Mouse (Mus musculus): ENCODE results near the gene Pfn2. TPM values are rescaled to one million over a fixed set of nuclear protein-coding genes. Genes with fewer than 3 reads are reported as not detected.

The Pfn2 gene
- total RNA-seq (2014; fragmentation: Nextera tagmentation) (not detected in 2 replicates), total RNA-seq (2017) (0.06 TPM in 1 of 2 replicates, not detected in the other), polyA plus RNA-seq (2012) (not detected in 2 replicates)

GRCm38 (mm10) chr3:57847760-57848185, at the start of gene Pfn2:
TSS of gene Pfn2 (minus strand) at chr3:57848079.
- H3K36me3 ChIP-seq (replicated peaks) = no peaks in the 10 kb centered on the region
- ATAC-seq (ENCODE audit: extremely low read depth, insufficient number of reproducible peaks, low FRiP score, poor library complexity, severe bottlenecking) = no peak
- no peak for TF ChIP-seq GATA1 (IDR thresholded peaks at IDR 0.05; ENCODE audit: borderline replicate concordance, low read length)
- TF ChIP-seq TAL1 (conservative IDR thresholded peaks at IDR 0.05; ENCODE audit: low read depth, low read length) = no peak
- no peak for TF ChIP-seq GATA2 (IDR thresholded peaks at IDR 0.05; ENCODE audit: borderline replicate concordance, low read depth, low read length)
- TF ChIP-seq POLR2AphosphoS5 (IDR thresholded peaks at IDR 0.05; ENCODE audit: insufficient replicate concordance, low read depth, low read length) = no peak
- no peak for TF ChIP-seq CTCF (IDR thresholded peaks at IDR 0.05; ENCODE audit: low read depth, low read length)
- peaks cover 15% of the 10 kb centered on the region for H3K9me3 ChIP-seq (replicated peaks)
- no peaks in the 10 kb centered on the region for H3K27me3 ChIP-seq (ENCODE audit: insufficient read depth, low read length)
- no peaks in the 10 kb centered on the region for H3K4me1 ChIP-seq (ENCODE audit: insufficient read depth, low read depth, low read length)
- H3K4me3 ChIP-seq (ENCODE audit: low read depth, low read length) = no peak within 1 kb of the TSS
- no peak for DNase-seq (ENCODE audit: low spot score)

GRCm38 (mm10) chr3:57882945-57883344, 35.1 kb upstream of the Pfn2 start:
- Histone ChIP-seq H3K9me3 (replicated peaks) (no peaks in the 10 kb centered on the region), H3K36me3 (replicated peaks) (no peaks in the 10 kb centered on the region), H3K27me3 (ENCODE audit: insufficient read depth, low read length) (no peaks in the 10 kb centered on the region), H3K4me1 (ENCODE audit: insufficient read depth, low read depth, low read length) (no peaks in the 10 kb centered on the region), H3K4me3 (ENCODE audit: low read depth, low read length) (no peak overlapping the region)
- TF ChIP-seq TAL1 (conservative IDR thresholded peaks at IDR 0.05; ENCODE audit: low read depth, low read length) = no peak
- TF ChIP-seq POLR2AphosphoS5 (IDR thresholded peaks at IDR 0.05; ENCODE audit: insufficient replicate concordance, low read depth, low read length) = no peak
- TF ChIP-seq GATA2 (IDR thresholded peaks at IDR 0.05; ENCODE audit: borderline replicate concordance, low read depth, low read length) = no peak
- TF ChIP-seq CTCF (IDR thresholded peaks at IDR 0.05; ENCODE audit: low read depth, low read length) = no peak
- TF ChIP-seq GATA1 (IDR thresholded peaks at IDR 0.05; ENCODE audit: borderline replicate concordance, low read length) = no peak
- DNase-seq (ENCODE audit: low spot score) = no peak
- ATAC-seq (ENCODE audit: extremely low read depth, insufficient number of reproducible peaks, low FRiP score, poor library complexity, severe bottlenecking) = no peak

- ATAC-seq (ENCODE audit: extremely low read depth, insufficient number of reproducible peaks, low FRiP score, poor library complexity, severe bottlenecking) (no peak), DNase-seq (ENCODE audit: low spot score) (no peak)
- TF ChIP-seq GATA2 (IDR thresholded peaks at IDR 0.05; ENCODE audit: borderline replicate concordance, low read depth, low read length) (no peak), POLR2AphosphoS5 (IDR thresholded peaks at IDR 0.05; ENCODE audit: insufficient replicate concordance, low read depth, low read length) (no peak), GATA1 (IDR thresholded peaks at IDR 0.05; ENCODE audit: borderline replicate concordance, low read length) (no peak), TAL1 (conservative IDR thresholded peaks at IDR 0.05; ENCODE audit: low read depth, low read length) (no peak)
- Histone ChIP-seq H3K4me1 (ENCODE audit: insufficient read depth, low read depth, low read length) (no peaks in the 10 kb centered on the region), H3K27me3 (ENCODE audit: insufficient read depth, low read length) (no peaks in the 10 kb centered on the region), H3K9me3 (replicated peaks) (peaks cover 15% of the 10 kb centered on the region), H3K4me3 (ENCODE audit: low read depth, low read length) (no peak overlapping the region), H3K36me3 (replicated peaks) (no peaks in the 10 kb centered on the region)
Observed at GRCm38 (mm10) chr3:57846912-57847759, 743 bp downstream of the Pfn2 start.

GRCm38 (mm10) chr3:57846662-57846911, 1.3 kb downstream of the Pfn2 start:
- no peak overlapping the region for H3K4me3 ChIP-seq (ENCODE audit: low read depth, low read length)
- no peaks in the 10 kb centered on the region for H3K27me3 ChIP-seq (ENCODE audit: insufficient read depth, low read length)
- DNase-seq (ENCODE audit: low spot score) (no peak), ATAC-seq (ENCODE audit: extremely low read depth, insufficient number of reproducible peaks, low FRiP score, poor library complexity, severe bottlenecking) (no peak)
- TF ChIP-seq GATA1 (IDR thresholded peaks at IDR 0.05; ENCODE audit: borderline replicate concordance, low read length) (no peak), GATA2 (IDR thresholded peaks at IDR 0.05; ENCODE audit: borderline replicate concordance, low read depth, low read length) (no peak), CTCF (IDR thresholded peaks at IDR 0.05; ENCODE audit: low read depth, low read length) (no peak), POLR2AphosphoS5 (IDR thresholded peaks at IDR 0.05; ENCODE audit: insufficient replicate concordance, low read depth, low read length) (no peak), TAL1 (conservative IDR thresholded peaks at IDR 0.05; ENCODE audit: low read depth, low read length) (no peak)
- H3K9me3 ChIP-seq (replicated peaks) = peaks cover 15% of the 10 kb centered on the region
- no peaks in the 10 kb centered on the region for H3K36me3 ChIP-seq (replicated peaks)
- no peaks in the 10 kb centered on the region for H3K4me1 ChIP-seq (ENCODE audit: insufficient read depth, low read depth, low read length)

GRCm38 (mm10) chr3:57845786-57846661, 1.9 kb downstream of the Pfn2 start:
- H3K4me3 ChIP-seq (ENCODE audit: low read depth, low read length) = no peak overlapping the region
- TF ChIP-seq POLR2AphosphoS5 (IDR thresholded peaks at IDR 0.05; ENCODE audit: insufficient replicate concordance, low read depth, low read length) = no peak
- no peak for TF ChIP-seq GATA2 (IDR thresholded peaks at IDR 0.05; ENCODE audit: borderline replicate concordance, low read depth, low read length)
- TF ChIP-seq GATA1 (IDR thresholded peaks at IDR 0.05; ENCODE audit: borderline replicate concordance, low read length) = no peak
- no peak for TF ChIP-seq CTCF (IDR thresholded peaks at IDR 0.05; ENCODE audit: low read depth, low read length)
- TF ChIP-seq TAL1 (conservative IDR thresholded peaks at IDR 0.05; ENCODE audit: low read depth, low read length) = no peak
- ATAC-seq (ENCODE audit: extremely low read depth, insufficient number of reproducible peaks, low FRiP score, poor library complexity, severe bottlenecking) (no peak), DNase-seq (ENCODE audit: low spot score) (no peak)
- H3K4me1 ChIP-seq (ENCODE audit: insufficient read depth, low read depth, low read length) = no peaks in the 10 kb centered on the region
- H3K9me3 ChIP-seq (replicated peaks) = peaks cover 15% of the 10 kb centered on the region
- no peaks in the 10 kb centered on the region for H3K27me3 ChIP-seq (ENCODE audit: insufficient read depth, low read length)
- no peaks in the 10 kb centered on the region for H3K36me3 ChIP-seq (replicated peaks)

GRCm38 (mm10) chr3:57843775-57844174, 4.1 kb downstream of the Pfn2 start:
- H3K27me3 ChIP-seq (ENCODE audit: insufficient read depth, low read length) = no peaks in the 10 kb centered on the region
- no peak for TF ChIP-seq GATA2 (IDR thresholded peaks at IDR 0.05; ENCODE audit: borderline replicate concordance, low read depth, low read length)
- H3K4me1 ChIP-seq (ENCODE audit: insufficient read depth, low read depth, low read length) = no peaks in the 10 kb centered on the region
- DNase-seq (ENCODE audit: low spot score) (no peak), ATAC-seq (ENCODE audit: extremely low read depth, insufficient number of reproducible peaks, low FRiP score, poor library complexity, severe bottlenecking) (no peak)
- H3K9me3 ChIP-seq (replicated peaks) = peaks cover 15% of the 10 kb centered on the region
- no peak overlapping the region for H3K4me3 ChIP-seq (ENCODE audit: low read depth, low read length)
- H3K36me3 ChIP-seq (replicated peaks) = no peaks in the 10 kb centered on the region
